Mouse (Mus musculus): ENCODE results near the gene Camta1. TPM values are rescaled to one million over a fixed set of nuclear protein-coding genes. Genes with fewer than 3 reads are reported as not detected.

The Camta1 gene
- polyA plus RNA-seq, 1 experiment from 2014 or later: 81.8 TPM

DNA sequence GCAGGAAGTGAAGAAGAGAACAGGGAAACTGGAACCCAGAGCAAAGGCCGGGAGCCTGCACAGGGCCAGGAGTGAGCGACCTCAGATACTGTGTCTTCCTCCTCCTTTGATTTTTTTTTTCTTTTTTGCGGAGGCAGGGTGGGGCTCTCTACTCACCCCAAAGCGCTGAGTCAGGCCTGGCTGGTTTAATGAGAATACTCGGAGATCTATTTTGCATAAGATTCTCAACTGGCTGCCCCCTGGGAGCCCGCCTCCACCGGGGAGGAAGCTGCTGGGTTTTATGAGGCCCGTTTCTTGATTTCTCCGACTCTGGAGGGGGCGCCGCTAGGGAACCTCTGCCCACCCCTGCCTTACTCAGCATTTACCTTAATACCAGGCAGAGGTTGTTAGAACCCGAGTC is 618.9 kb downstream of the Camta1 start:
- ATAC-seq (ENCODE audit: insufficient read depth, low FRiP score): no peak
- Histone ChIP-seq H3K4me3 (replicated peaks; ENCODE audit: low read length) (no peak overlapping the region), H3K4me1 (ENCODE audit: control insufficient read depth, insufficient read depth, low read length) (no peaks in the 10 kb centered on the region), H3K27ac (ENCODE audit: low read length) (no peak overlapping the region), H3K27me3 (ENCODE audit: control insufficient read depth, insufficient read depth, low read length) (no peaks in the 10 kb centered on the region), H3K4me2 (ENCODE audit: low read depth, low read length) (no peak overlapping the region), H3K9ac (ENCODE audit: low read length) (no peak overlapping the region), H3K9me3 (replicated peaks; ENCODE audit: control insufficient read depth, low read length) (no peaks in the 10 kb centered on the region; the same call in 1 of the 2 replicates), H3K36me3 (ENCODE audit: control insufficient read depth, insufficient read depth, low read length) (no peaks in the 10 kb centered on the region)
- WGBS: 34% methylated on average over 12 of the region's 12 CpGs

- H3K36me3 ChIP-seq (ENCODE audit: control insufficient read depth, insufficient read depth, low read length): no peaks in the 10 kb centered on the region
- no peak for ATAC-seq (ENCODE audit: insufficient read depth, low FRiP score)
- no peak overlapping the region for H3K4me3 ChIP-seq (replicated peaks; ENCODE audit: low read length)
- no peak overlapping the region for H3K27ac ChIP-seq (ENCODE audit: low read length)
- no peaks in the 10 kb centered on the region for H3K27me3 ChIP-seq (ENCODE audit: control insufficient read depth, insufficient read depth, low read length)
- H3K4me2 ChIP-seq (ENCODE audit: low read depth, low read length): no peak overlapping the region
- H3K4me1 ChIP-seq (ENCODE audit: control insufficient read depth, insufficient read depth, low read length): no peaks in the 10 kb centered on the region
- 83% methylated on average over 5 of the region's 5 CpGs for WGBS
- no peaks in the 10 kb centered on the region; the same call in 1 of the 2 replicates for H3K9me3 ChIP-seq (replicated peaks; ENCODE audit: control insufficient read depth, low read length)
- no peak overlapping the region for H3K9ac ChIP-seq (ENCODE audit: low read length)
Measured at GRCm38 (mm10) chr4:151240465-151240864, 621.2 kb downstream of the Camta1 start.

- no peak overlapping the region for H3K9ac ChIP-seq (ENCODE audit: low read length)
Measured at GRCm38 (mm10) chr4:151238970-151239684, 622.5 kb downstream of the Camta1 start.

GRCm38 (mm10) chr4:151237501-151237900 is 624.2 kb downstream of the Camta1 start:
- ATAC-seq (ENCODE audit: insufficient read depth, low FRiP score): no peak

More at GRCm38 (mm10) chr4:151238970-151239684, 622.5 kb downstream of the Camta1 start:
- Histone ChIP-seq H3K4me3 (replicated peaks; ENCODE audit: low read length) (no peak overlapping the region), H3K27ac (ENCODE audit: low read length) (no peak overlapping the region), H3K4me2 (ENCODE audit: low read depth, low read length) (no peak overlapping the region), H3K36me3 (ENCODE audit: control insufficient read depth, insufficient read depth, low read length) (no peaks in the 10 kb centered on the region), H3K9me3 (replicated peaks; ENCODE audit: control insufficient read depth, low read length) (no peaks in the 10 kb centered on the region; the same call in 1 of the 2 replicates), H3K27me3 (ENCODE audit: control insufficient read depth, insufficient read depth, low read length) (no peaks in the 10 kb centered on the region), H3K4me1 (ENCODE audit: control insufficient read depth, insufficient read depth, low read length) (no peaks in the 10 kb centered on the region)
- no peak for ATAC-seq (ENCODE audit: insufficient read depth, low FRiP score)
- WGBS: 81% methylated on average over 19 of the region's 19 CpGs

DNA sequence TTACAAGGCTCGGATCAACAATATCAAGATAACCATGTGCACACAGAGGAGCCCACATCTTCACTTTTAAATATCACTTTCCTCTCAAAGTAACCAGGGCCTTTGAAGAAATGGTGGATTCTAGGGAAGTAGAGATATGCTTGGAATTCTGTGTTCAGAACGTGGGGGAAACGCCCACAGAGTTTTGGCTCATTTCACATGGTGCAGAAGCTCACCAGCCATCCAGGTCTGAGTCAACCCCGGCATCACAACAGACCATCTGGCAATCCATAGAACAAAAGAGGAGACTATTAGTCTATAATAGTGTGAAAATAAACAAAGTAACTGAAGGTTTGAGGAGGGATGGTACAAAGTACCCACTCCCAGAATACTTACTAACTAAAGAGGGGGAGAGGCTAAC is 626.7 kb downstream of the Camta1 start:
- no peak overlapping the region for H3K27ac ChIP-seq (ENCODE audit: low read length)
- H3K4me1 ChIP-seq (ENCODE audit: control insufficient read depth, insufficient read depth, low read length): no peaks in the 10 kb centered on the region
- H3K4me2 ChIP-seq (ENCODE audit: low read depth, low read length): no peak overlapping the region
- no peak overlapping the region for H3K4me3 ChIP-seq (replicated peaks; ENCODE audit: low read length)
- H3K9ac ChIP-seq (ENCODE audit: low read length): no peak overlapping the region
- 67% methylated on average over 4 of the region's 4 CpGs for WGBS
- no peaks in the 10 kb centered on the region for H3K36me3 ChIP-seq (ENCODE audit: control insufficient read depth, insufficient read depth, low read length)
- H3K27me3 ChIP-seq (ENCODE audit: control insufficient read depth, insufficient read depth, low read length): no peaks in the 10 kb centered on the region
- no peak for ATAC-seq (ENCODE audit: insufficient read depth, low FRiP score)
- no peaks in the 10 kb centered on the region; the same call in 1 of the 2 replicates for H3K9me3 ChIP-seq (replicated peaks; ENCODE audit: control insufficient read depth, low read length)

More at GRCm38 (mm10) chr4:151237501-151237900, 624.2 kb downstream of the Camta1 start:
- no peak overlapping the region for H3K9ac ChIP-seq (ENCODE audit: low read length)
- no peaks in the 10 kb centered on the region for H3K4me1 ChIP-seq (ENCODE audit: control insufficient read depth, insufficient read depth, low read length)
- H3K36me3 ChIP-seq (ENCODE audit: control insufficient read depth, insufficient read depth, low read length): no peaks in the 10 kb centered on the region
- no peaks in the 10 kb centered on the region; the same call in 1 of the 2 replicates for H3K9me3 ChIP-seq (replicated peaks; ENCODE audit: control insufficient read depth, low read length)
- WGBS: 55% methylated on average over 3 of the region's 3 CpGs
- H3K4me2 ChIP-seq (ENCODE audit: low read depth, low read length): no peak overlapping the region
- H3K27ac ChIP-seq (ENCODE audit: low read length): no peak overlapping the region
- H3K27me3 ChIP-seq (ENCODE audit: control insufficient read depth, insufficient read depth, low read length): no peaks in the 10 kb centered on the region
- H3K4me3 ChIP-seq (replicated peaks; ENCODE audit: low read length): no peak overlapping the region

- no peak overlapping the region for H3K4me3 ChIP-seq (replicated peaks; ENCODE audit: low read length)
- ATAC-seq (ENCODE audit: insufficient read depth, low FRiP score): no peak
Measured at GRCm38 (mm10) chr4:151232028-151232427, 629.6 kb downstream of the Camta1 start.

DNA sequence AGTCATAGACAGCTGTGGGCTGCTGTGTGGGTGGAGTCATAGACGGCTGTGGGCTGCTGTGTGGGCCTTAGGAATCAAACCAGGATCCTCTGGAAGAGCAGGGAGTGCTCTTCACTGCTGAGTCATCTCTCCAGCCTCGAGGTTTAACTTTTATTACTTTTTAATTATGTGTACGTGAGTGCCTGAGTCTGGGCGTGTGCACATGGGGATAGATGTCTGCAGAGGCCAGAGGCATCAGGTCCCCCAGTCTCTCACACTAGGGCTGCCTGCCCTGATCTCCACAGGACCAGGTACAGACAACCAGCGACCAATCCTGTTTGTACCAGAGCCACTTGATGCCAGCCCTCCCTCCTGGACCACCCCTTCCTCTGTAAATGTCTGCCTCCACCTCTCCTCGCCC is 632.6 kb downstream of the Camta1 start:
- ATAC-seq (ENCODE audit: insufficient read depth, low FRiP score): 0 out of 2 replicates have a peak, but pooled peaks have one; percentile 16
- no peak overlapping the region for H3K4me3 ChIP-seq (replicated peaks; ENCODE audit: low read length)
- H3K4me2 ChIP-seq (ENCODE audit: low read depth, low read length): no peak overlapping the region
- H3K36me3 ChIP-seq (ENCODE audit: control insufficient read depth, insufficient read depth, low read length): no peaks in the 10 kb centered on the region
- H3K27me3 ChIP-seq (ENCODE audit: control insufficient read depth, insufficient read depth, low read length): no peaks in the 10 kb centered on the region
- no peak overlapping the region for H3K9ac ChIP-seq (ENCODE audit: low read length)
- 40% methylated on average over 6 of the region's 6 CpGs for WGBS
- H3K4me1 ChIP-seq (ENCODE audit: control insufficient read depth, insufficient read depth, low read length): no peaks in the 10 kb centered on the region
- no peak overlapping the region for H3K27ac ChIP-seq (ENCODE audit: low read length)
- H3K9me3 ChIP-seq (replicated peaks; ENCODE audit: control insufficient read depth, low read length): no peaks in the 10 kb centered on the region

More at GRCm38 (mm10) chr4:151232028-151232427, 629.6 kb downstream of the Camta1 start:
- WGBS: 75% methylated on average over 3 of the region's 3 CpGs
- no peak overlapping the region for H3K9ac ChIP-seq (ENCODE audit: low read length)
- H3K4me2 ChIP-seq (ENCODE audit: low read depth, low read length): no peak overlapping the region
- H3K27ac ChIP-seq (ENCODE audit: low read length): no peak overlapping the region
- H3K9me3 ChIP-seq (replicated peaks; ENCODE audit: control insufficient read depth, low read length): no peaks in the 10 kb centered on the region
- H3K36me3 ChIP-seq (ENCODE audit: control insufficient read depth, insufficient read depth, low read length): no peaks in the 10 kb centered on the region
- H3K27me3 ChIP-seq (ENCODE audit: control insufficient read depth, insufficient read depth, low read length): no peaks in the 10 kb centered on the region
- H3K4me1 ChIP-seq (ENCODE audit: control insufficient read depth, insufficient read depth, low read length): no peaks in the 10 kb centered on the region

- Histone ChIP-seq H3K9ac (ENCODE audit: low read length) (no peak overlapping the region), H3K27me3 (ENCODE audit: control insufficient read depth, insufficient read depth, low read length) (no peaks in the 10 kb centered on the region), H3K9me3 (replicated peaks; ENCODE audit: control insufficient read depth, low read length) (no peaks in the 10 kb centered on the region), H3K27ac (ENCODE audit: low read length) (no peak overlapping the region), H3K36me3 (ENCODE audit: control insufficient read depth, insufficient read depth, low read length) (no peaks in the 10 kb centered on the region), H3K4me2 (ENCODE audit: low read depth, low read length) (no peak overlapping the region), H3K4me1 (ENCODE audit: control insufficient read depth, insufficient read depth, low read length) (peaks cover 6% of the 10 kb centered on the region; the same call in 1 of the 2 replicates), H3K4me3 (replicated peaks; ENCODE audit: low read length) (no peak overlapping the region)
- 39% methylated on average over 9 of the region's 9 CpGs for WGBS
- ATAC-seq (ENCODE audit: insufficient read depth, low FRiP score): no peak
Measured at GRCm38 (mm10) chr4:151226496-151226895, 635.2 kb downstream of the Camta1 start.

DNA sequence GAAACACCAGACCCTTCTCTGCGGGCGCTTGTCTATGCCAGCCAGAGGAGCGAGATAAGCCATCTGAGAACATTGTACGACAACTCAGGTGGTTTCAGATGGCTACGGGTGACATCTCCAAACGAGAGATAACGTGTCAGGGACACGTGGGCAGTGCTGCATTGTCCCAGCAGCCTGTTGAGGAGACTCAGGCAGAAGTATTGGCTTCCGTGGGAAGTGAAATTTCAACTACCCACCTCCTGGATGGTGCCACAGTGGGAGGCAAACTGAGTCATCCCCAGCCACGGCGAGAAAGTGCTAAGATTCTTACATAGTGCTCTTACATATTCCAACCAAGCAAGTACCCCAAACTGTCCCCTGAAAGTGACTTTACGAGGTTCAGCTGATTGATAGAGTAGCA is 637.7 kb downstream of the Camta1 start:
- no peak for ATAC-seq (ENCODE audit: insufficient read depth, low FRiP score)
- Histone ChIP-seq H3K9ac (ENCODE audit: low read length) (no peak overlapping the region), H3K4me1 (ENCODE audit: control insufficient read depth, insufficient read depth, low read length) (peaks cover 6% of the 10 kb centered on the region; the same call in 1 of the 2 replicates), H3K36me3 (ENCODE audit: control insufficient read depth, insufficient read depth, low read length) (no peaks in the 10 kb centered on the region), H3K4me2 (ENCODE audit: low read depth, low read length) (no peak overlapping the region), H3K9me3 (replicated peaks; ENCODE audit: control insufficient read depth, low read length) (no peaks in the 10 kb centered on the region), H3K27ac (ENCODE audit: low read length) (no peak overlapping the region), H3K4me3 (replicated peaks; ENCODE audit: low read length) (no peak overlapping the region), H3K27me3 (ENCODE audit: control insufficient read depth, insufficient read depth, low read length) (no peaks in the 10 kb centered on the region)
- 69% methylated on average over 12 of the region's 12 CpGs for WGBS
